Mouse (Mus musculus): ENCODE data around the gene Apoa2.
"Not testable (repeated sequence)": the region's sequence is repeated elsewhere in the genome, so short reads cannot be mapped to it uniquely, and the experiment has no call there.

The Apoa2 gene

GRCm38 (mm10) chr1:171235791-171236190 is 10.9 kb downstream of the Apoa2 start:
- no peak for DNase-seq (ENCODE audit: low spot score in 2 of 2)

DNA sequence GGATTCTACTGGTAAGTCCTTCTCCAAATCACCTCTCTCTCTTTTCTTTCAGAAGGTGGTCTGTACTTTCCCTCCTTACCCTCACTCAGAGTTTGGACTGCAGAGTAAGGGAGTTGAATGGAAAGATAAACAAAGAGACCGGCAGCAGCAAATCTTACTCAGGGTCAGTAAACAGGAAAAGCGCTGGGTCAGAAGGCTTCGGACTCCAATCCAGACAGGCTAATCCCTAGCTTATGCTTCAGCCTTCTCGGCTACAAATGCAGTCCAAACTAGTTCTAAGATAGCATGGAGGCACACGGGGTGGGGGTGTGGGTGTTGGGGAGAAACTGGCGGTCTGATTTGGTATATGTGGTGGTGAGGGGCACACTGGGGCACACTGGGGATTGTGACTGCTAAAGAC is 12.6 kb downstream of the Apoa2 start:
- no peak for DNase-seq (ENCODE audit: low spot score in 2 of 2)

- DNase-seq (ENCODE audit: low spot score in 2 of 2) = no peak
These were observed 13.6 kb downstream of the Apoa2 start for GRCm38 (mm10) chr1:171238463-171238862.

- no peak for DNase-seq (ENCODE audit: low spot score in 2 of 2)
These were observed 15.3 kb downstream of the Apoa2 start for GRCm38 (mm10) chr1:171239992-171240744.

- no peak for DNase-seq (ENCODE audit: low spot score in 2 of 2)
These were observed 16.1 kb downstream of the Apoa2 start for GRCm38 (mm10) chr1:171240911-171241310.

GRCm38 (mm10) chr1:171241952-171242351 is 17.1 kb downstream of the Apoa2 start:
- DNase-seq (ENCODE audit: low spot score in 2 of 2) = not testable (repeated sequence)

DNA sequence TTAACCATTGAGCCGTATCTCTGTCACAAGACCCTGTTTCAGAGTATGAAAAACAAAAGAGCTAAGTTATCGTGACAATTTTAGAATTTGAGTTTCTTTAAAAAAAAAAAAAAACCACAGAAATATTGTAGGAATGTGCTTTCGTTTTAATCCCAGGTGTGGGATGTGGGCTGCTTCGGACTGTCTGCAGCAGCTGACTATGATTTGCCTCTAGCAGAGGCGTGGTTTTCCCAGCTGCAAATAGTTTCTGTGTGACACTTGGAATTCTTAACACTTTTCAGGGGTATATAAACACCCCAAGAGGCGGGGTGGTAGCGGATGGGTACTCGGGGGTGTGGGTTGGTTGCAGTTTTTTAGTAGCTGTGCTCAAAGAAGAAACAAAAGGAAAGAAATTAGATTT is 20.5 kb downstream of the Apoa2 start:
- no peak for DNase-seq (ENCODE audit: low spot score in 2 of 2)

DNA sequence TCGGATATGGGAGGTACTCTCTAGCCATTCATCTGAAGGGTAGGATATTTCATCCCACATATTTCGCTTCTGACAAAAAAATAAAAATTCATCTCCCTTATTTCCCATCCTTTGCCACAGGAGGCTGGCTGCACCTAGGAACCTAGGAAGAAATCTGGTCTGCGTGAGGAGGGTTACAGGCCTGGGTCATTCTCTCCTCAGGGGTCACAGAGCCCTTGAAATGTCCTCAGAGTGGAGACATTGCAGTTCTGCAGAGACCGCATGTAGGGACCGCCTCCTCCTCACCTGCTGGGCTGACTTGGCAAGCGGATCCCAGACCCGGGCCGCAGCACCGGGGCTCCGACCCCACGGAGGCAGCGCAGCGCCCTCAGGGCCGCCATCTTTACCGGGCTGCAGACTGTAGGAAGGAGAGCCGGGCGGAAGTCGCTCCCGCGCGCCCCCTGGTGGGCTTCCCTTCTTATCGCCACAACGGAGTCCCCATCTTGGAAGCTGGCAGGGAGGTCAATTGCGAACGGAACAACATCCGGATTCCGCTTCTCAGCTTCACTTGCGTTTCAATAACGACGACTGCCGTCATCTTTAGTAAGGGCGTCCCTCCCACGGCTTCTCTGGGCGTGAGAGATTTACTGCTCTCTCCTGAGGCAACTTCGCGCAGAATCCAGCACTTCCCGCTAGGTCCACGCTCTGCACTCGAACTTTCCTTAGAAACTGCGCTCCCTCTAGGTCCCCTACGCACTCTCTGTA is 22.0 kb downstream of the Apoa2 start:
- DNase-seq (ENCODE audit: low spot score in 2 of 2) = peak; percentile 97

DNA sequence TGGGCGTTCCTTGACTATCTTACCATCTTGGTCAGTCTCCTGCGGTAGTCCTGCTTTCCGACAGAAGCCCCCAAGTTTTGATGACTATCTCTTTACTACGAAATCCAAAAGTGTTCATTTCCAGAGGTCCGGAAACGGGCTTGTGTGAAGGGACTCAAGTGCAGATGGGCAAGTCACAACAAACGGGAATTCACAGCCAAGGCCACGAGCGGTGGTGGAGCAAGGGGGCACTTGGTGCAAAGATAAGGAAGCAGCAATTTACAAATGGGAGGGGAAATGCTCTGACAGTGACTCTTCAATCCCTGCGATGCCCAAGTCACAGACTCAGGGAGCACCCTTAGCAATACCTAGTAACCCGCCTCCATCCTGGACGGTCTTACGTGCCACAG is 22.6 kb downstream of the Apoa2 start:
- no peak for DNase-seq (ENCODE audit: low spot score in 2 of 2)

DNA sequence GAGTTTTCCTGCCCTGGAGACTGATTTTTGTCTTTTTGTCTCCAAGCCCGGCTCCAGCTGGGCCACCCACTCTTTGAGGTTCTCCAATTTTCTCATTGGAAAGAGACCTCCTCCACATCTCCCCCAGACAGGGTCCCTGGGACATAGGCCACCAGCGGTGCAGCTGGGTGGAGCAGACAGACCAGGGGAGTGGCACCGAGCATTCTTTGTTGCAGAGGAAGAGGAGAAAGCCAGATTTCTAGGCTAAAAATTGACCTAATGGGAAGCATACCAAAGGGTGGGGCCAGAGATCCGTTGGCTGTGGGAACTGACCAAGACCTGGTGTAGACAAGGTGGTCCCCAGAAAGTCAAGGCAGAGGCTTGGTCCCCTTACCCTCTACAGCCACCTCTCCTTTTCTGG is 23.1 kb downstream of the Apoa2 start:
- DNase-seq (ENCODE audit: low spot score in 2 of 2) = no peak

DNA sequence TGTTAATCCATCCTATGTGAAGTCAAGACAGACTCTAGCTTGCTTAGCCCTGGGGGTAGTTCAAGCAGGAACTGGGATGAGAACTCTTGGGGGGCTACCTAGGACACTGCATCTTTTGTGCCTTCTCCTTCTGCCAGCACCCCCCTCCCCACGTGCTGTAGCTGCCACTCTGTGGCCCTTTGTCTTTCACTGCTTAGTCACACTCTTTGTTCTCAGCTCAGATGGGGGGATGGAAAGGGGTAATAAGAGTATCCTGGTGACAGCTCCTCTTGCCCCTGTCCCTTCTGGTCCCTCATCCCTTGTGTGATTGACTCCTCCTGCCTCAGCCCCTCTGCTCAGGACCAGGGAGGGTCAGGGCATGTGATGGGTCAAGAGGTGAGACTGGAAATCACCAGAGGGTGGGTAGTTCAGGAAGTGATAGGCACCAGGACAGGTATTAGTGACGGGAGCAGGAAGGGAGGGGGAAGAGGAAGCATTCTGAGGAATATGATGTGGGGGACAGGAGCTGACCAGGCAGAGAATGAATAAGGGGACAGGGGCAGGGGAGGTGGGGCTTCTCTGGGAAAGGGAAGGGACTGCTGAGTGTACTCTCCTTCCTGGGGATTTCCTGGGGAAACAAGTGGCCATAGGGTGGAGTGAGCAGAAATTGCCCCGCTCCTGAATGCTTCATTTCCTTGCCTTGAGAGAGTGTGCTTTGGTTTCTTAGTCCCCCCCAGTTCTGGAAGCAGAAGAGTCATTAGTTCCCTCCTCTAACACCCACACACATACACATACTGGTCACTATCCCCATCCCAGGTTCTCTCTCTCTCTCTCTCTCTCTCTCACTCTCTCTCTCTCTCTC is 23.8 kb downstream of the Apoa2 start:
- no peak for DNase-seq (ENCODE audit: low spot score in 2 of 2)

GRCm38 (mm10) chr1:171249913-171250600 is 25.2 kb downstream of the Apoa2 start, which contains the start of gene Adamts4:
Adamts4 (plus strand) TSS chr1:171250421.
- DNase-seq (ENCODE audit: low spot score in 2 of 2) = peak in 1 of 2 experiments; percentile 53

- DNase-seq (ENCODE audit: low spot score in 2 of 2) = no peak
These were observed 26.1 kb downstream of the Apoa2 start, which contains the start of gene Ndufs2 for GRCm38 (mm10) chr1:171250680-171251593. Ndufs2 (minus strand) TSS chr1:171251388.

DNA sequence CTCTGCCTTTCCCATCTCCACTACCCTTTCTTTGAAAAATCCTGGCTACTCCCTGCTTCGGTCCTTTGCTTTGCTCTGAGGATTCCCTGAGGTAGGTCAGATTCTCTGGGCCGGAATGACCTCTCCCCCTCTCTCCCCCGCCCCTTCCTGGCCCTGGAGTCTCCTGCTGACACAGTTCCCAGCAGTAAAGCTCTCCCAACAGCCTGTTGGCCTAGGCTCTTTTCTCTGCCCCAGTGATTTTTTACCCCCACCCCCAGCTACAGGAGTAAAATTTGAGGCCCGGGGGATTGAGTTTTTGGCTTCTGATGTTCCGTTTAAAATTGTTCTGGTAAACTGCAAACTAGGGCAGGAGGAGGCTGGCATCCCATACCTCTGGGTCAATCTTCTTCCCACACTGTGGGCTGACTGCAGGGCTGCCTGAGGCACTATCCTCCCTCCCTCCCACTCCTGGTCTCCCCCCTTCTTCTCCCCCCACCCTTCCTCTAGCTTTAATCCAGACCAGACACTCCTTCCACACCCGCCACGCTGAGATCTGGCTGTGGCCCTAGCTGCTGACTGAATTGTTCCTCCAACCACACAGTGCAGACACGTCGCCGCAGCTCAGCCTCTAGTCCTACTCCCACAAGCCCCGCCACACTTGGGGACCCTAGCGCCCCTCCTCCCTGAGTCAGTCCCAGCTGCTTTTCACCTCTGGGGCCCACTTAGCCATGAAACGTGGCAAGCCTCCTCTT is 26.9 kb downstream of the Apoa2 start:
- no peak for DNase-seq (ENCODE audit: low spot score in 2 of 2)

DNA sequence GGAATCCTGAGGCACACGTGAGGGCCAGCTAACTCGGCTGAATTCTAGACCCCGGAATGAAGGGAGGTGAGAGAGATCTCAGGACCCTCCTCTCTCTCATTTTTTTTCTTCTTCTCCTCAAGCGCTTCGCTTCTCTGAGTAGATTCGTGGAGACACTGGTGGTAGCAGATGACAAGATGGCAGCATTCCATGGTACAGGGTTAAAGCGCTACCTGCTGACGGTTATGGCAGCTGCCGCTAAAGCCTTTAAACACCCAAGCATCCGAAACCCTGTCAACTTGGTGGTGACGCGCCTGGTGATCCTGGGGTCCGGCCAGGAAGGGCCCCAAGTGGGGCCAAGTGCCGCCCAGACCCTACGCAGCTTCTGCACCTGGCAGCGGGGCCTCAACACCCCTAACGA is 27.6 kb downstream of the Apoa2 start:
- DNase-seq (ENCODE audit: low spot score in 2 of 2) = no peak

- DNase-seq (ENCODE audit: low spot score in 2 of 2) = no peak
These were observed 31.4 kb downstream of the Apoa2 start for GRCm38 (mm10) chr1:171256095-171256818.

- DNase-seq (ENCODE audit: low spot score in 2 of 2) = peak in 1 of 2 experiments; percentile 47
These were observed 32.2 kb downstream of the Apoa2 start for GRCm38 (mm10) chr1:171256937-171257548.

DNA sequence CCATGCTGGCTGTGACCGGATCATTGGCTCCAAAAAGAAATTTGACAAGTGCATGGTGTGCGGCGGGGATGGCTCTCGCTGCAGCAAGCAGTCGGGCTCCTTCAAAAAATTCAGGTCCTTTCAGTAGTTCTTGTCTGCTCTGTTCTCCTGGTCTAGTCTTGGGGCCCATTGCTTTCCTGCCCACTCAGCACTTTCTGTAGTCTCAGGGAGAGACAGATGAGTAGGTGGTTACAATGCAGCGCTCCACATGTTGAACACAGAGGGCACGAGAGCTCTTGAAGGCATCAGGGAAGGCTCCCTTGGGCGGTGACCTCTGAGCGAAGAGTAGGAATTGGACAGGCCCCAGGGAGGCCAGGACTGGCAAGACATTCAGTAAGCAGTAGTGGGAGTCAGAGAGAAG is 32.9 kb downstream of the Apoa2 start:
- DNase-seq (ENCODE audit: low spot score in 2 of 2) = no peak

GRCm38 (mm10) chr1:171258921-171259320 is 34.1 kb downstream of the Apoa2 start:
- DNase-seq (ENCODE audit: low spot score in 2 of 2) = no peak

Measured in frontal cortex, postnatal 10 days (tissue).